Mouse (Mus musculus) olfactory bulb, adult 2 months (tissue): Measurements from ENCODE around the gene Sbp.

Experiments
- CTCF ChIP-seq: fragments of 200-500 bp; IDR thresholded peaks from 2 replicates; pipeline ENCODE4 v1.5.1; 2012; ENCODE audit warnings: low read depth, mild to moderate bottlenecking, low read length, moderate library complexity; ENCODE audit not compliant: insufficient read depth
- POLR2A ChIP-seq: fragments of 200-500 bp; IDR thresholded peaks from 2 replicates; pipeline ENCODE4 v1.6.1; 2012; ENCODE audit warnings: mild to moderate bottlenecking, low read depth, low read length, moderate library complexity; ENCODE audit not compliant: insufficient read depth

- no peak for TF ChIP-seq CTCF
- TF ChIP-seq POLR2A: no peak
Measured at GRCm38 (mm10) chr17:23965805-23966425, 24.4 kb downstream of the Sbp start.
